Mouse (Mus musculus) brain, embryonic 14.5 days (tissue): Measurements from ENCODE around the gene Tex19.1.

Source experiments
- CTCF ChIP-seq: fragments of 200-500 bp; IDR thresholded peaks from 2 replicates; pipeline ENCODE4 v1.5.1; 2012; ENCODE audit warnings: inconsistent platforms, mild to moderate bottlenecking, moderate library complexity, borderline replicate concordance; ENCODE audit not compliant: insufficient read depth, insufficient read length; ENCODE audit errors: extremely low read depth
- POLR2A ChIP-seq: fragments of 200-500 bp; IDR thresholded peaks from 2 replicates; pipeline ENCODE4 v1.6.1; 2012; ENCODE audit warnings: mild to moderate bottlenecking, inconsistent platforms, borderline replicate concordance; ENCODE audit not compliant: poor library complexity, insufficient read depth, insufficient read length, severe bottlenecking; ENCODE audit errors: extremely low read depth

DNA sequence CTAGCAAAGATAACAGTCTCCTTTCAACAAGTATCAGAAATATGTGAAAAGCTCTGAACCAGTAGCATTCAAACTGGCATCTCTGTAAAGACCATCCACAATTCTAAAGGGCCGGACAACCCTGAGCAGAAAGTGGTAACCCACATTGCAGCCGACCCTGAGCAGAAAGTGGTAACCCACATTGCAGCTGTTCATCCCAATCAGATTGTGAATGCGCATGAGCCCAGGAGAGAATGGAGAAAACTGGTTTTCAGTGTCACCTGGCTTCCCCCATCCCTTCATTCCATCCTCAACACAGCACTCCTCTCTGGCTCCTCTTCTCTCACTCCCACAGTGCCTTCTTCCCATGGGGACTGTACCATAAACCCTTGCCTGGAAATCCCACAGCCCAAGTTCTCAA lies 18.5 kb upstream of the Tex19.1 start:
- no peak for TF ChIP-seq POLR2A
- TF ChIP-seq CTCF: no peak
